Mouse (Mus musculus) lung, postnatal 0 days (tissue): Measurements from ENCODE around the gene Tph2.

ENCODE experiments used
- CTCF ChIP-seq: IDR thresholded peaks from 2 replicates; pipeline ENCODE4 v1.5.1; 2016; ENCODE audit warnings: antibody characterized with exemption, mild to moderate bottlenecking
- EP300 ChIP-seq: IDR thresholded peaks from 2 replicates; pipeline ENCODE4 v1.6.1; 2016; ENCODE audit warnings: antibody characterized with exemption, mild to moderate bottlenecking, control low read depth

DNA sequence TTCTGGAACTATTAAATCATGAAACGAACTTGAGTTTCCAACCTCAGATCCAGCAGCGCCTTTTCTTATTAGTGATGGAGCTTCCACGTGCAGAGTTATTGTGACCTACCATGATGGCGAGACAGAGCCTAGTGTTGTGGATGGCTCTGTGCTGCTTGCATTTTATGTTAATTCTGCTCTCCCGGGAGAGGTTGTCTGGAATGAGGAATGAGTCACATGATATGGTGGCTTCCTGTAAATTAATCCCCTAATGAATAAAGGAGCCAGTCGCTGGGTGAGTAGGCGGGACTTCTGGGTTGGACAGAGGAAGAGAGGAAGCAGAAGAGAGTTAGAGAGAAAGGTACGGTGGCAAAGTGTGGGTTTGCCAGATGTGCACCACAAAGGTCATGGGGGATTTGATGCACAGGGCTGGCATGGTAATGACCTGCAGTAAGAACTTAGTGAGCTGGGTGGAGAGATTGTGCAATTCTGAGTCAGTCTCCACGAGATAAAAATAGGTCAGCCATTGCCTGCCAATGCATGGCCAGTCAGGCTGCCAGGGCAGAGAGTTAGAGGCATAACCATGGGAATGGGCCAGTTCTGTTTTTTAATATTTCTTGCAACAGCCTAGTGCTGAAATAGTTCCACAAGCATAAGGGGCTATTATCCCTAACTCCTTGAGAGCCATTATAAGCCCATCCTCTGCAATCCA lies 84.8 kb downstream of the Tph2 start:
- TF ChIP-seq CTCF (no peak), EP300 (no peak)
